Mouse (Mus musculus) forebrain, postnatal 0 days (tissue): Measurements from ENCODE around the gene B3galt5. TPM values are rescaled to one million over a fixed set of nuclear protein-coding genes. Genes with fewer than 3 reads are reported as not detected.
A peak's percentile ranks its signal among the peaks of the same experiment; 100 is the strongest.

Source experiments
- ATAC-seq: fragments of 200-750 bp; cut with Nextera tagmentation; 2 replicates; pipeline ENCODE4 v1.8.0; 2017; ENCODE audit warnings: mild to moderate bottlenecking, moderate library complexity
- DNase-seq: peaks from one replicate; pipeline ENCODE4 v3.0.0-alpha.2; 2015
- H3K27ac ChIP-seq: fragments of 300-500 bp; sonication (generic); 2 replicates; pipeline ENCODE4 v1.5.1; 2014; ENCODE audit warnings: low read depth, mild to moderate bottlenecking, antibody characterized with exemption, low read length, moderate library complexity, mixed read lengths
- H3K27me3 ChIP-seq: fragments of 300-500 bp; sonication (generic); 2 replicates; pipeline ENCODE4 v1.6.1; 2014; ENCODE audit warnings: mild to moderate bottlenecking, low read length, mixed read lengths; ENCODE audit not compliant: insufficient read depth
- H3K36me3 ChIP-seq: fragments of 300-500 bp; sonication (generic); 2 replicates; pipeline ENCODE4 v1.6.1; 2014; ENCODE audit warnings: mild to moderate bottlenecking, moderate library complexity; ENCODE audit not compliant: insufficient read depth
- H3K4me1 ChIP-seq: fragments of 300-500 bp; sonication (generic); 2 replicates; pipeline ENCODE4 v1.6.1; 2014; ENCODE audit warnings: antibody characterized with exemption; ENCODE audit not compliant: insufficient read depth
- H3K4me2 ChIP-seq: fragments of 300-500 bp; sonication (generic); 2 replicates; pipeline ENCODE4 v1.6.1; 2014; ENCODE audit warnings: low read depth, mild to moderate bottlenecking, moderate library complexity
- H3K4me3 ChIP-seq: fragments of 300-500 bp; sonication (generic); 2 replicates; pipeline ENCODE4 v1.5.1; 2014; ENCODE audit warnings: low read depth, low read length, mixed read lengths
- H3K9ac ChIP-seq: fragments of 300-500 bp; sonication (generic); 2 replicates; pipeline ENCODE4 v1.6.1; 2014; ENCODE audit warnings: mild to moderate bottlenecking
- H3K9me3 ChIP-seq: fragments of 300-500 bp; sonication (generic); 2 replicates; pipeline ENCODE4 v1.6.1; 2016; ENCODE audit warnings: low read length
- CTCF ChIP-seq: sonication (generic); IDR thresholded peaks from 2 replicates; pipeline ENCODE4 v1.5.1; 2016; ENCODE audit warnings: antibody characterized with exemption, control low read depth, low read depth
- WGBS: fragments of 180-500 bp; shearing (Covaris S2); extraction: QIAGEN DNeasy Blood & Tissue Kit; methylation state at CpG from one replicate; pipeline ENCODE4 v1.1.7; 2014; 5-methylcytosine and 5-hydroxymethylcytosine counted together
- polyA plus RNA-seq: library from polyadenylated mRNA; unstranded; fragments of >200 nt; fragmentation: Nextera tagmentation; extraction: Ambion mirVana; gene quantifications from 2 replicates; pipeline ENCODE4 v1.2.1, GENCODE M21; 2015
- total RNA-seq: library from RNA; depleted of rRNA; stranded (reverse); fragments of >200 nt; gene quantifications from 2 replicates; pipeline ENCODE4 v1.2.3, GENCODE M21; 2014

The B3galt5 gene
- total and polyA plus RNA-seq, 2 experiments from 2014 or later = 3.6 to 5.5 TPM

DNA sequence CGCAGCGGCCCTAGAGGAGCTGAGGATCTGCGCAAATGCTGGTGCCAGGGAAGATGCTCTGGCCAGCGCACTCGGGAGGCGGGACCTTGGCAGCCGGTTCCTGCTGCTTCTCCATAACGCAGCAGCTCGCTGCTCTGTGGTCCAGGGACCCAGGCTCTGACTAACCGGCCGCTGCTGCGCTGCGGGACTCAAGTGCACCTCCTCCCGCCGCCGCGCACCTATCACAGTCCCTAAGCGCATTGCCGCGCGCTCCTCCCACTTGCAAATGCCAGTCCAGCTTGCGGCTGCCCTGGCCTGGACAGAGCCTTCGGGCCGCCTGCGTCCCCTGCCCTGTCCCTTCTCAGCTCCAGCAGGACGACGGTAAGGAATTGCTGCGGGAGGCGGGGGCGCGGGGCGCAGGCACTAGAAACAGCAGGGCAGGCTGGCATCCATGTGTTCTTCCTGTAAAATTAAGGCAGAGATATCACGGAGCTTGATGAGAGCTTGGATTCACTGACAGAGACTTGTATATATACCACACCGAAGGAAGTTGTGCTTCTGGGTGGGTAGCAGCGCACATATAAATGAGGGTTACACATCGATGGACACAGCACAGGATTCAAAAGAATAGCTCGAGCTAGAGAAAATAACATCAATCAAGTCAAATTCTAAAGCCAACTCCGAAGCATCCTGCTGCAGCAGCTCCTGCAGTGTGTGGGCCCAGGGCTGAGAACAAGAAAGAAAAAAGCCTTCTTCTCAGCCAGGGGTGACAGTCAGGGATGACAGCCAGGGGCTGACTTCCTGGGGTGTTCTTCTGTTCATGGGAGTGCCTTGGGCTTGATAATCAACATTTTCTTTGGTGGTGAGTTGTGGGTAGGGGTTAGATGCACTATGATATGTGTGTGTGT, 45.4 kb downstream of the B3galt5 start:
- TF ChIP-seq CTCF = no peak
- ATAC-seq = peak; percentile 80
- no peaks in the 10 kb centered on the region; the same call in 1 of the 2 replicates for H3K4me1 ChIP-seq
- H3K27me3 ChIP-seq = no peaks in the 10 kb centered on the region
- DNase-seq = peak; percentile 67
- H3K9ac ChIP-seq = peak overlapping the region; percentile 63
- no peaks in the 10 kb centered on the region for H3K9me3 ChIP-seq
- 2% methylated on average over 38 of the region's 38 CpGs for whole genome bisulfite sequencing
- H3K36me3 ChIP-seq = no peaks in the 10 kb centered on the region
- peak overlapping the region; percentile 45; the same call in 1 of the 2 replicates for H3K27ac ChIP-seq
- H3K4me3 ChIP-seq = peak overlapping the region; percentile 55
- peak overlapping the region; percentile 92 for H3K4me2 ChIP-seq

DNA sequence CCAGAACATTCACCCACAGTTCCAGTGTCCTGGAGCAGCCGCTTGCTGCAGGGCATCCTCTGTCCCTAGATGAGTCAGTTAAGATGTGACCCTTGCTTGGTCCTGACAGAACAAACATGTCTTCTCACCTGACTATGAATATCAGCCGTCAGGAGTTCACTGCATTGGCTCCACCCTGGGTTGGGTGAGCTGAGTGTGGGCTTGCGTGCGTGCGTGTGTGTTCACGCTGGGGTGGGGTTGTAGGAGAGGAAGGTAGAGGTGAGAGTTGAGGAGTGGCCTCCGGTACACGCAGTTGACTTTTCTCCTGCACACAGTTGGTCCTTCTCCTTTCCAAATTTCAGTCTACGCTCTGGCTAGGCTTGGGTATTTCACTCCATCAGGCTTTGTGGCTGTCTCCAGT, 47.0 kb downstream of the B3galt5 start:
- Histone ChIP-seq H3K9me3 (no peaks in the 10 kb centered on the region), H3K9ac (no peak overlapping the region), H3K4me2 (no peak overlapping the region), H3K4me3 (no peak overlapping the region), H3K4me1 (no peaks in the 10 kb centered on the region; the same call in 1 of the 2 replicates), H3K27me3 (no peaks in the 10 kb centered on the region), H3K27ac (no peak overlapping the region), H3K36me3 (no peaks in the 10 kb centered on the region)
- ATAC-seq (no peak), DNase-seq (no peak)
- 98% methylated on average over 9 of the region's 9 CpGs for WGBS
- TF ChIP-seq CTCF = no peak

DNA sequence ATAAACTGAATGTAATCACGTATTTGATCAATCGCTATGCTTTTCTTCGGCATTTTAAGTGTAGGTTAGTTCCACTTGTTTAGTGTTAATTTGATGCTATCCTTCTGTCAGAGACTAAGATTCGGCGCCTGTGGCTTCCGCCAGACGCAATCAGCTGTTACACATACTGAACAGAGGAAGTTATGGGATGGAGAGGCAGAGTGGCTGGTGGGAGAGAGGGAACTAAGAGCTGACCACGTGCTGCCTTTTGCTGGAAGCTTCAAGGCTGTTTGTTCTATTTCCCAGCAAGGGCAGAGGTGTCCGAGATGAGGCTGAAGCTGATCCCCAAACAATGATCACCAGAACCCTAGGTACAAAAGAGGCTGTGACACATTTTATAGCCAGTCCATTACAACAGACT, 56.3 kb downstream of the B3galt5 start:
- Histone ChIP-seq H3K4me2 (no peak overlapping the region), H3K4me3 (no peak overlapping the region), H3K36me3 (no peaks in the 10 kb centered on the region), H3K9me3 (no peaks in the 10 kb centered on the region), H3K4me1 (no peaks in the 10 kb centered on the region), H3K27me3 (no peaks in the 10 kb centered on the region), H3K27ac (no peak overlapping the region), H3K9ac (no peak overlapping the region)
- WGBS = 59% methylated on average over 9 of the region's 9 CpGs
- DNase-seq (no peak), ATAC-seq (no peak)
- TF ChIP-seq CTCF = no peak

DNA sequence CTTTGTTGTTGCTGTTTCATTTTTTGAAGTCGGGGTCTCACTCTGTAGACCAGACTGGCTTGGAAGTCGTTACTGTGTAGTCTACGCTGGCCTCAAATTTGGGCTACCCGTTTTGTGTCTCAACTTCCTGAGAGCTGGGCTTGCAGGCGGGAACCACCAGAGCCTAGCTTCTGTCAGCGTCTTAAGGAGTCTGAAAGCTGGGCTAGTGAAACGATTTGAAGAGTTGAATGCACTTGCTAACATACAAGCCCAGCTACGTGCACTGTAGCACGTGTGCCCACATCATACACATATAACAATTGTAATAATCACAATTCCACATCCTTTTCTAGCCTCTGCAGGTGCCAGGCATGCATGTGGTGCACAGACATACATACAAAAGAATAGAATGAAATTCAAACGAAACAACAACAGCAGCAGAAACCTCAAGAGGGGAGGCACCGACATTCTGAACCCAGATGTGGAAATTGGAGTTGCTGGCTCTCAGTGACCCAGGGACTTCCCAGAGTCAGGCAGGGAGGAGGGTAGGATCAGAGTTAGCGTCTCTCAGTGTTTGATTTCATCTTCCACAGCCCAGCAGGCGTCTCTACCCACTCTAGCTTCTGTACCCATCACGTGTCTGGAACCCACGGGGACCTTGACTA, 57.1 kb downstream of the B3galt5 start:
- ATAC-seq (no peak), DNase-seq (no peak)
- Histone ChIP-seq H3K27me3 (no peaks in the 10 kb centered on the region), H3K4me1 (no peaks in the 10 kb centered on the region), H3K4me3 (no peak overlapping the region), H3K9ac (no peak overlapping the region), H3K9me3 (no peaks in the 10 kb centered on the region), H3K27ac (no peak overlapping the region), H3K36me3 (no peaks in the 10 kb centered on the region), H3K4me2 (no peak overlapping the region)
- WGBS = 61% methylated on average over 15 of the region's 15 CpGs
- no peak for TF ChIP-seq CTCF

DNA sequence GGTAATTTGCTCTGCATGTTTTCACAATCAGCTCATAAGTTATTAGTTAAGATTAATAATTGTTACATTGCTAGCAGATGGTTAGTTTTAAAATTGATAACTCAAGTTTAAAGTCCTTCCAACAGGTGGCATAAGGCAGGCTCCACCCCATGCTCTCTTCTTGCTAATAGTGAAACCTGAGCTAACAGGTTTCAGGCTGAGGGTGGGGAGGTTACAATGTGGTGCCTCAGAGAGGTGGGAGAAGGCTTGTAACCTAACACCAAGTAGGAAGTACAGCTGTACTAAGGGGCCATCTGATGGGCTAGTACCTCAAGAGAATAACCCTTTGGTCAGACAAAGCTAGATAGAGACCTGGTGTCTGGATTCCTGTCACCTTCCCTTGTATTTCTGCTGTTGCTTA, 62.5 kb downstream of the B3galt5 start:
- no peaks in the 10 kb centered on the region for H3K36me3 ChIP-seq
- no peak for TF ChIP-seq CTCF
- H3K4me2 ChIP-seq = no peak overlapping the region
- DNase-seq = no peak
- H3K9ac ChIP-seq = no peak overlapping the region
- H3K9me3 ChIP-seq = no peaks in the 10 kb centered on the region
- H3K27ac ChIP-seq = no peak overlapping the region
- no peaks in the 10 kb centered on the region for H3K27me3 ChIP-seq
- H3K4me3 ChIP-seq = no peak overlapping the region
- ATAC-seq = no peak
- no peaks in the 10 kb centered on the region for H3K4me1 ChIP-seq

DNA sequence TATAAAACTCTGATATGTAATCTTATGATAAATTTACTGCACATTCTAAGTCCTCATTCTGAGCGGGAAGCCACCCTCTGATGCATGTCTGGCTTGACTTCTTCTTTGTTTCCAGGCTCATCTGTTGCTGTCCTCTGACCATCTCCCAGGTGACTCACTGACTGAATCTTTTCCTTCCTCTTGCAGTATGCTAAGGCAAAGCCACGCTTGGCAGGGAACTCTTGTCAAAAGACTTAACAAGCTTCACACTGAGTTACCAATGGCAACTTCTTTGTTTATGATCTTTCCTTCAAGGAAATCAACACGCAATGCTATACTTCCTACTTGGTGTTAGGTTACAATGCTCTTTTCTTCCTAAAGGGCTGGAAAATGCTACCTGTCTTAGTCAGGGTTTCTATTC, 63.0 kb downstream of the B3galt5 start:
- Histone ChIP-seq H3K4me1 (no peaks in the 10 kb centered on the region), H3K9me3 (no peaks in the 10 kb centered on the region), H3K27me3 (no peaks in the 10 kb centered on the region), H3K27ac (no peak overlapping the region), H3K4me2 (no peak overlapping the region), H3K9ac (no peak overlapping the region), H3K4me3 (no peak overlapping the region), H3K36me3 (no peaks in the 10 kb centered on the region)
- WGBS = 62% methylated on average over 3 of the region's 3 CpGs
- DNase-seq (no peak), ATAC-seq (no peak)
- TF ChIP-seq CTCF = no peak

DNA sequence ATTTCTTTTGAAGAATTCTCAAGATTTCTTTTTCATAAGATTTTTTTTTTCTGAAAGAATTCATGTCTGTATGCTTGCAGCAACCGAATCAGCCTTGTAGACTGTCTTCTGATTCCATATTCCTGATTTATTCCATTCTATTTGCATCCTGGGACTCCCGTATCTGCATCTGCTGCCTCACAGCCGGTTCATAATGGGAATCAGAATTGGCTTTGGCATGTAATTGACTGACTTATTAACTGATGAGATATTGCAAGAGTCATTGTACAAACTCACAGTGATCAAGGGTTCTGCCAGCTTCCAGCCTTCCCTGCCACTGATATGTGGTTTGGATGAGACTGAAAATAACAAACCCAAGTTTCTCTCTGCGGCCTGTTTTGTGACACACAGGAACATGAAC, 67.8 kb downstream of the B3galt5 start:
- TF ChIP-seq CTCF = no peak
- Histone ChIP-seq H3K4me3 (no peak overlapping the region), H3K4me2 (no peak overlapping the region), H3K9me3 (no peaks in the 10 kb centered on the region), H3K9ac (no peak overlapping the region), H3K27ac (no peak overlapping the region), H3K4me1 (no peaks in the 10 kb centered on the region), H3K27me3 (no peaks in the 10 kb centered on the region), H3K36me3 (no peaks in the 10 kb centered on the region)
- WGBS = 61% methylated on average over 4 of the region's 4 CpGs
- ATAC-seq (no peak), DNase-seq (peak; percentile 20)
